Mouse (Mus musculus) hindbrain, embryonic 12.5 days (tissue): ENCODE results near the gene Gcfc2. TPM values are rescaled to one million over a fixed set of nuclear protein-coding genes. Genes with fewer than 3 reads are reported as not detected.

Experiments
- ATAC-seq: fragments of 200-750 bp; cut with Nextera tagmentation; 2 replicates; pipeline ENCODE4 v1.8.0; 2017; ENCODE audit warnings: moderate TSS enrichment; ENCODE audit not compliant: low FRiP score
- H3K27ac ChIP-seq: fragments of 300-500 bp; sonication (generic); 2 replicates; pipeline ENCODE4 v1.5.1; 2016; ENCODE audit warnings: mild to moderate bottlenecking
- H3K27me3 ChIP-seq: fragments of 300-500 bp; sonication (generic); 2 replicates; pipeline ENCODE4 v1.6.1; 2016; ENCODE audit warnings: mild to moderate bottlenecking
- H3K36me3 ChIP-seq: fragments of 300-500 bp; sonication (generic); 2 replicates; pipeline ENCODE4 v1.6.1; 2016; ENCODE audit warnings: mild to moderate bottlenecking
- H3K4me1 ChIP-seq: fragments of 300-500 bp; sonication (generic); 2 replicates; pipeline ENCODE4 v1.6.1; 2016
- H3K4me2 ChIP-seq: fragments of 300-500 bp; sonication (generic); replicated peaks from 2 replicates; pipeline ENCODE4 v1.6.1; 2016; ENCODE audit warnings: mild to moderate bottlenecking
- H3K4me3 ChIP-seq: fragments of 300-500 bp; sonication (generic); 2 replicates; pipeline ENCODE4 v1.5.1; 2016; ENCODE audit warnings: mild to moderate bottlenecking
- H3K9ac ChIP-seq: fragments of 300-500 bp; sonication (generic); 2 replicates; pipeline ENCODE4 v1.6.1; 2016; ENCODE audit warnings: mild to moderate bottlenecking, moderate library complexity
- H3K9me3 ChIP-seq: fragments of 300-500 bp; sonication (generic); replicated peaks from 2 replicates; pipeline ENCODE4 v1.6.1; 2016; ENCODE audit warnings: mild to moderate bottlenecking
- WGBS: fragments of 180-500 bp; shearing (Covaris S2); methylation state at CpG from one replicate; pipeline ENCODE4 v1.1.7; 2016; 5-methylcytosine and 5-hydroxymethylcytosine counted together
- polyA plus RNA-seq: library from polyadenylated mRNA; unstranded; fragments of >200 nt; fragmentation: Nextera tagmentation; extraction: Ambion mirVana; gene quantifications from 2 replicates; pipeline ENCODE4 v1.2.1, GENCODE M21; 2016

The Gcfc2 gene
- polyA plus RNA-seq: 14.2 and 15.3 TPM in 2 replicates

DNA sequence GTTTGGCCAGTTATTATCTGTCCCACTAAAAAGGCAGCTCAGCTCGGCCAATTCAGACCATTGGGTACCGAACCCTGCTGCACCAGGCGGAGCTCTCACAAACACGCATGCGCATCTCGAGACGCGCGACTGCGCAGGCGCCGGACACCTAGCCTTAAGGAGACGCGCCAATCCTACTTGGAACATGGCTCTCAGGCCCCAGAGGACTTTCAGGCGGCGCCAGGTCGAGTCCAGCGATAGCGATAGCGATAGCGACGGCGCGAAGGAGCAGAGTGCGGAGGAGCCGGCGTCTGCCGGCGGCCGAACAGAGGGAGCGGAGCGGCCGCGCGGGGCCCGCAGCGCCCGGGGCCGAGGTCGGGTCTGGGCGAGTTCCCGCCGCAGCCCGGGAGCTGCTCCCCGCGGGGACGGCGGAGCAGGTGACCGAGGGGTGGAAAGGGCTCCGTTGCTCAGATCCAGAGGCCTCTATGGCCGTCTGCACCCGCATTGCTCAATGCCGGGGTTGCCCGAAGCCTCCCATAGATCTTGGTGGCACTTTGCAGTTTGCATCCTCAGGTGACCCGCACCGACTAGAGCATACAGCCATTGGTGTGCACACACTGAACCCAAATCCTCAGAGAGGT is at the start of gene Gcfc2:
TSS of gene Gcfc2 (plus strand) at position 147 of the 620 bp plus-strand sequence.
- Histone ChIP-seq H3K27me3 (no peaks in the 10 kb centered on the region), H3K4me3 (peak within 1 kb of the TSS; percentile 58), H3K4me2 (peak within 1 kb of the TSS; percentile 59), H3K9ac (peak within 1 kb of the TSS; percentile 82), H3K4me1 (peaks cover 9% of the 10 kb centered on the region), H3K9me3 (no peaks in the 10 kb centered on the region), H3K27ac (peak within 1 kb of the TSS; percentile 46; the same call in 1 of the 2 replicates), H3K36me3 (peaks cover 19% of the 10 kb centered on the region)
- peak; percentile 95 for ATAC-seq
- under 1% methylated on average over 56 of the region's 56 CpGs for WGBS

GRCm38 (mm10) chr6:81895678-81896230 is 27.7 kb upstream of the Gcfc2 start:
- Histone ChIP-seq H3K9ac (no peak overlapping the region), H3K36me3 (no peaks in the 10 kb centered on the region), H3K4me3 (no peak overlapping the region), H3K27ac (no peak overlapping the region), H3K4me1 (no peaks in the 10 kb centered on the region), H3K27me3 (no peaks in the 10 kb centered on the region), H3K9me3 (no peaks in the 10 kb centered on the region), H3K4me2 (no peak overlapping the region)
- WGBS: 56% methylated on average over 3 of the region's 3 CpGs
- no peak for ATAC-seq

DNA sequence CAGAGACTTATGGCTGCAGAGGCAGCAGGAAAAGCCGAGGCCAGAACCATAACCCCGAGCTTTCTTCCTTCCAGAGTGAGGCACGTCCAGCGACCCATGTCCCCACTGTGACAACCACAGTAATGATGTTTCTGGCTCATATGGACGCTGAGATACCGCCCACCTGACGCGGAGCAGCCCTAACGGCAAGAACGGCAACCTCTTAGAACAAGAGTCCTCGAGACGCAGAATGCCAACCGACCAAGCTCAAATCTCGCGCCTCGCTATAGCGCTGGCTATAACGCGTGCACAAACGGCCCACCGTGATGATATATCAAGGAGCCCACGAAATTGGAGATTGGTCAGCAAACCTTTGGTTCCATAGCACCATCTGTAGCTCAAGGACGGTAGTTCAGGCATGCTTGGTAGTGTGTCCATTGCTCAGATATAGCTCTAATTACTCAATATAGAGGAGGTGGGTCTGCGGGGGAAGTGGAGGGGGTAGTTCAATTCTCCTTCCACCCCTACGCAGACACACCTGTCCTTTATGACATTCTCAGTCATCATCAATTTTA is 13.1 kb upstream of the Gcfc2 start:
- H3K9me3 ChIP-seq: no peaks in the 10 kb centered on the region
- H3K4me3 ChIP-seq: no peak overlapping the region
- H3K36me3 ChIP-seq: no peaks in the 10 kb centered on the region
- WGBS: 88% methylated on average over 25 of the region's 25 CpGs
- H3K27ac ChIP-seq: no peak overlapping the region
- no peaks in the 10 kb centered on the region for H3K4me1 ChIP-seq
- H3K9ac ChIP-seq: no peak overlapping the region
- no peaks in the 10 kb centered on the region for H3K27me3 ChIP-seq
- H3K4me2 ChIP-seq: no peak overlapping the region
- no peak for ATAC-seq

DNA sequence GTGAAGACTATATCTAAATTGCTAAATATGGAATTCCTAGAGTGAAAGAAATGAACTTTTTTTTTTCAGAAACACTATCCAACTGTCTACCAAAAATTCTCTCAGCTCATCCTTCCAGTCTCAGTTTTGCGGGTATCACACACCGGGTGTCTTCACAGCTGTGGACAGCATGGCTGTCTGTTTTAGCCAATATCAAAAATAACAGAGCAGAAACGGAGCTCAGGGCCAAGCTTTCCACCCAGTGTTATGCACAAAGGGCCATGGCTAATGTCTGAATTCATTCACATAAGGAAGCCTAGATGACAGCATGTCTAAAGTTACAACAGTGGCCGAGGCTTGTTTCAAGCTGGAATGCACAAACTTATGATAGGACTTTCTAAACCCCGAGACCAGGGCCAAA is 12.2 kb upstream of the Gcfc2 start:
- Histone ChIP-seq H3K27ac (no peak overlapping the region), H3K4me3 (no peak overlapping the region), H3K36me3 (no peaks in the 10 kb centered on the region), H3K4me2 (no peak overlapping the region), H3K9ac (no peak overlapping the region), H3K9me3 (no peaks in the 10 kb centered on the region), H3K27me3 (no peaks in the 10 kb centered on the region), H3K4me1 (no peaks in the 10 kb centered on the region)
- WGBS: 90% methylated on average over 5 of the region's 5 CpGs
- no peak for ATAC-seq

DNA sequence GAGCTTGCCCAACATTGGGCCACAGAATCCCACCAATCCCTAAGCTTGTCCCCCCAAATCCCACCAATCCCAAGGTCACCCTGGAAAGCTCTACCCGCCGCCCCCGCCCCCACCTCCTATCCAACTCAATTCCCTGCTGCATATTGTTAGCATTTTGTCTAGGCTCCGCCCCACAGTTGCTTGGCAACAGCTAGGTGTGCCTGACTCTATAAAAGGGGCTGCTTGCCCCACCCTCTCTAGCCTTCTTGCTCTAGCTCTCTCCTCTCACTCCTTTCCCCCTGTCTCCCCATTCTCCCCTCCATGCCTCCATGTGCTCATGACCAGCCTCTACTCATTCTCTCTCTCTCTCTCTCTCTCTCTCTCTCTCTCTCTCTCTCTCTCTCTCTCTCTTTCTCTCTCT is 11.8 kb upstream of the Gcfc2 start:
- H3K9me3 ChIP-seq: no peaks in the 10 kb centered on the region
- ATAC-seq: no peak
- H3K27ac ChIP-seq: no peak overlapping the region
- H3K27me3 ChIP-seq: no peaks in the 10 kb centered on the region
- H3K4me1 ChIP-seq: no peaks in the 10 kb centered on the region
- H3K36me3 ChIP-seq: no peaks in the 10 kb centered on the region
- 91% methylated on average over 4 of the region's 4 CpGs for WGBS
- H3K9ac ChIP-seq: no peak overlapping the region
- no peak overlapping the region for H3K4me3 ChIP-seq
- no peak overlapping the region for H3K4me2 ChIP-seq

DNA sequence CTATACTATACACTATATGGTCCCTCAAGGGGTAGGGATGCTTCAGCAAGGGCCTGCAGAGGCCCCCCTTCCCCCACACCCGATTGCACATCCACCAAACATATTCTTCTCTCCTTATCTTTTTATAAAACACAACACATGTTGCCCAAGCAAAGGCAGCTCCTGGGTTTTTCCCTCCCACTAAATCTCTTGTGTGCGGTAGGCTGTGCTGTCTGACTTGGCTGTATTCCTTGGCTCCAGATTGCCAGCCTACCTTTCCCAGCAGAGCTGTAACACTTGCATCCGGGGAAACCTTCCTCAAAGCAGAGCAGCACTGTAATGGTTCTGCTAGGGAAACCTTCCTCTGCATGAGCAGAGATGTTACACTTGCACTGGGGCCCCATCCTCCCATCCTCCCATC is 11.3 kb upstream of the Gcfc2 start:
- H3K36me3 ChIP-seq: no peaks in the 10 kb centered on the region
- no peaks in the 10 kb centered on the region for H3K4me1 ChIP-seq
- no peaks in the 10 kb centered on the region for H3K9me3 ChIP-seq
- no peak overlapping the region for H3K4me2 ChIP-seq
- H3K9ac ChIP-seq: no peak overlapping the region
- no peak for ATAC-seq
- H3K27ac ChIP-seq: no peak overlapping the region
- H3K4me3 ChIP-seq: no peak overlapping the region
- no peaks in the 10 kb centered on the region for H3K27me3 ChIP-seq
- 75% methylated on average over 3 of the region's 3 CpGs for WGBS

DNA sequence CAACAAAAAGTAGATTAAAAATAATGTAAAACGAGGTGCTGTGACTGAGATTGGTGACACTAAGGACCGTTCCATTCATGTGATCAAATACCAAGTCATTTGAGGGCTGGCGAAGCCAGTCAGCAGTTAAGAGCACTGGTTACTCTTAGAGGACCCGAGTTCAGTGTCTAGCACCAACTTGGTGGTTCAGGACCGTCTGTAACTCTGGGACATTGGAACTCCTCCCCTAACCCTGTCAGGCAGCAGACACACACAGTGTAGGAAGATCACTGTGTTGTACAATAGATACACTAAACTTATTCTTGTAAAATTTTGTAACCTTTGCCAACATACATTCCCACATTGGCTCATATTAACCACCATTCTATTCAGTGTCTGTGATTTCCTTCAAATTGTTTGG is 835 bp downstream of the Gcfc2 start:
- Histone ChIP-seq H3K4me3 (peak overlapping the region; percentile 58), H3K36me3 (peaks cover 23% of the 10 kb centered on the region), H3K9me3 (no peaks in the 10 kb centered on the region), H3K27ac (no peak overlapping the region), H3K9ac (peak overlapping the region; percentile 82), H3K4me2 (peak overlapping the region; percentile 59), H3K4me1 (peaks cover 9% of the 10 kb centered on the region), H3K27me3 (no peaks in the 10 kb centered on the region)
- WGBS: 19% methylated on average over 5 of the region's 5 CpGs
- no peak for ATAC-seq

DNA sequence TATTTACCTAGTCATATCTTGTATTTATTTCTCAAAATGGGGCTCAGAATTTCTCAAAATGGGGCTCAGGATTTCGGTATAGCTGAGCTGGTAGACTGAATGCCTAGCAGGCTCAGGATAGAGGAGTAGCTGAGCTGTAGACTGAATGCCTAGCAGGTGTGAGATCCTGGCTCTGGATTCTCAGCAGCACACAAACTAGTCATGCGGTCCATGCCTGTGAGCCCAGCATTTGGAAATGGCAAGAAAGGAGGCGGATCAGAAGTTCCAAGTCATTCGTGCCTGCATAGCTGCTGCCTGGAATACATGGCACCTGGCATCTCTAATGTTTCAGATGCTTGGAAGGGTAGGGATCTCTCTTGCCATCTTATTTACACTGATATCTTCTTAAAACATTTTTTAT is 5.9 kb downstream of the Gcfc2 start:
- Histone ChIP-seq H3K9ac (no peak overlapping the region), H3K4me1 (peaks cover 4% of the 10 kb centered on the region), H3K36me3 (peaks cover 62% of the 10 kb centered on the region), H3K9me3 (no peaks in the 10 kb centered on the region), H3K27me3 (no peaks in the 10 kb centered on the region), H3K27ac (no peak overlapping the region), H3K4me3 (no peak overlapping the region), H3K4me2 (no peak overlapping the region)
- 92% methylated on average over 4 of the region's 4 CpGs for WGBS
- ATAC-seq: no peak

DNA sequence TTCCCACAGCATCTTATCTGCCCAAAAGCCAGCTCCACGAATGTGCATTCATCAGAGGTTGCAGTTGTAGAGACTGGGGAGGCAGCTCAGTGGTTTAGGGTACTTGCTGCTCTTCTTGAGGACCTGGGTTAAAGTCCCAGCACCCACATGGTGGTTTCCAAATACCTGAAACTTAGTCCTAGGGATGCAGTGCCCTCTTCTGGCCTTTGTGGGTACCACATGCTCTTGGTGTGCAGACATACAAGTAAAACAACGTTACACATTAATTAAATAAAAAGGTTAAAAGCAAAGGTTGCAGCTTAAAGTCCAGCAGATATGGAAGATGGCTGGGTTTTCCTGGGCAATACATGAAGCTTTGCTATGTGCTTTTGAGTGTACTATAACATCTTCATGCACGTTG is 9.8 kb downstream of the Gcfc2 start:
- no peak for ATAC-seq
- Histone ChIP-seq H3K4me1 (no peaks in the 10 kb centered on the region), H3K4me3 (no peak overlapping the region), H3K27ac (no peak overlapping the region), H3K9ac (no peak overlapping the region), H3K27me3 (no peaks in the 10 kb centered on the region), H3K4me2 (no peak overlapping the region), H3K9me3 (no peaks in the 10 kb centered on the region), H3K36me3 (peaks cover 75% of the 10 kb centered on the region)
- WGBS: 99% methylated on average over 3 of the region's 3 CpGs

DNA sequence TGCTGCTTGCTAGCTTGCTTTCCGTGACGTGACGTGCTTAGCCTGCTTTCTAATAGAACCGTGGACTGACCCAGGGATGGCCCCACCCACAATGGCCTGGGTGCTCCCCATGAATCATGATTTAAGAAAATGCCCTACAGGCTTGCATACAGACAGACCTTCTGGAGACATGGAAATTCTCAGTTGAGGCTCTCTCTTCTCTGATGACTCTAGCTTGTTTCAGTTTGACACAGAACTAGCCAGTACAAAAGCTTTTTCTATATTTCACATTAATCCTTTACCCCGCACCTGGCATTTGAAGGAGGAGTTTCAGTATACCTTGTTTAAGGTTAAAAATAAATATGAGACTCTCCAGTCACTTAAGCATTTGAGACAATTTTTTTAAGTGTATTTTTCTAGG is 18.2 kb downstream of the Gcfc2 start:
- Histone ChIP-seq H3K9me3 (no peaks in the 10 kb centered on the region), H3K27me3 (no peaks in the 10 kb centered on the region), H3K4me2 (no peak overlapping the region), H3K9ac (no peak overlapping the region), H3K4me1 (no peaks in the 10 kb centered on the region), H3K27ac (no peak overlapping the region), H3K36me3 (peaks cover 74% of the 10 kb centered on the region), H3K4me3 (no peak overlapping the region)
- 94% methylated on average over 5 of the region's 5 CpGs for WGBS
- no peak for ATAC-seq

DNA sequence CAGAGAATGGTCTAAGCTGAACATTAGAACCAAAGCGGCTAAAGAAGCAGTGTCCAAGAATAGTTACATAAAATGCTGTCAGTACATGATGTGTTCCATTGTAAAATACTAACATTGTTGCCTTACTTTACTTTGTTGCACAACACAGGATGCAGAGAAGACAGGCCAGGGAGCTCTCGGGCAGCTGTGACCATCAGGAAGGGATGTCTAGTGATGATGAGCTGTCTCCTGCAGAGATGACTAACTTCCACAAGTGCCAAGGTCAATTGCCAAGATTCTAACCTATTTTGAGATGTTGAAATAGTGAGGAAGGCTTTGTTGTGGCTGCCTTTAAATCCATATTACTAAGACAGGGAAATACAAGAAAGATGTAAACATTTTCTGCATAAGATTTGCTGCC is 19.8 kb downstream of the Gcfc2 start:
- peaks cover 75% of the 10 kb centered on the region for H3K36me3 ChIP-seq
- H3K4me1 ChIP-seq: no peaks in the 10 kb centered on the region
- ATAC-seq: no peak
- no peaks in the 10 kb centered on the region for H3K9me3 ChIP-seq
- H3K4me3 ChIP-seq: no peak overlapping the region
- WGBS: 87% methylated on average over 2 of the region's 2 CpGs
- H3K4me2 ChIP-seq: no peak overlapping the region
- H3K27me3 ChIP-seq: no peaks in the 10 kb centered on the region
- H3K9ac ChIP-seq: no peak overlapping the region
- no peak overlapping the region for H3K27ac ChIP-seq

DNA sequence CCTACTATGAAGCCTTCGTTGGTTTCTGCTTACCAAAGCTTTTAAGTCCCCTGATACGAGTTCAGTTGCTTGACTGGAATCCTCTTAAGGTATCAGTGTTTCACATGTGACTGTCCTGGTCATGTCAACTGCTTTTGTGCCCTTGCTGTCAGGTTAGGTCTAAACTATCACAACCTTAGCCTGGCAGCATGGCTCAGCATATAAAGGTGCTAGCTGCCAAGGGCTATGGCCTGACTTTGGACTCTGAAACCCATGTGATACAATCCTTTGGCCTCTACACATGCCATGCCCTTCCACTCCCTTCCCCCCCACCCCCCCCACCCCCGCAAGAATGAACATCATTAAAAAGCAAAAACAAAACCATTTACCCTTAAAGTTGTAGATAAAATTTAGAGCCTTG is 21.0 kb downstream of the Gcfc2 start:
- no peak for ATAC-seq
- no peak overlapping the region for H3K9ac ChIP-seq
- no peaks in the 10 kb centered on the region for H3K9me3 ChIP-seq
- H3K4me2 ChIP-seq: no peak overlapping the region
- H3K27ac ChIP-seq: no peak overlapping the region
- no peaks in the 10 kb centered on the region for H3K4me1 ChIP-seq
- H3K36me3 ChIP-seq: peaks cover 82% of the 10 kb centered on the region
- no peak overlapping the region for H3K4me3 ChIP-seq
- H3K27me3 ChIP-seq: no peaks in the 10 kb centered on the region
- WGBS: 93% methylated on average over 3 of the region's 3 CpGs

DNA sequence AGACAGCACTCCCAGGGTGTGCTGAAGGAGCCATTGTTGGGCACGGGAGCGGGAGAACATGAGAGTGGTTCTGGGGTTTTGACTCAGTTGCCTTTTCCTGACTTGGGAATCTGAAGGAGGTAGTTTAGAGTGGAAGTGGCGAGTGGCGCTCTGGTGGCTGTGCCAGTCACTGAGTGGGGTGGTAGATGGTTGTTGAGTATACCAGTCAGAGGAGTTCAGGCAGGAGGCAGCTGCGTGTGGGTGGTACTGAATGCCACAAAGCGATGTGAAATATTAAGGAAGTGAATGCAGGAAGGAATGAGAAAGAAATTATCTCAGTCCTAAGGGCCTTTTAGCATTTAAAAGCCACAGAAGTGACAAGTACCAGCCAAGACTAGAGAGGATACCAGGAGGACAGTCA is 23.4 kb downstream of the Gcfc2 start:
- H3K9me3 ChIP-seq: no peaks in the 10 kb centered on the region
- H3K4me2 ChIP-seq: no peak overlapping the region
- 97% methylated on average over 6 of the region's 6 CpGs for WGBS
- no peak overlapping the region for H3K9ac ChIP-seq
- peaks cover 87% of the 10 kb centered on the region for H3K36me3 ChIP-seq
- no peak overlapping the region for H3K4me3 ChIP-seq
- no peak for ATAC-seq
- no peaks in the 10 kb centered on the region for H3K27me3 ChIP-seq
- no peak overlapping the region for H3K27ac ChIP-seq
- H3K4me1 ChIP-seq: no peaks in the 10 kb centered on the region
